Mouse (Mus musculus): ENCODE data around the gene Sh3bgrl. TPM values are rescaled to one million over a fixed set of nuclear protein-coding genes. Genes with fewer than 3 reads are reported as not detected.

The Sh3bgrl gene
- polyA plus RNA-seq, 1 experiment, result 42.1 TPM

DNA sequence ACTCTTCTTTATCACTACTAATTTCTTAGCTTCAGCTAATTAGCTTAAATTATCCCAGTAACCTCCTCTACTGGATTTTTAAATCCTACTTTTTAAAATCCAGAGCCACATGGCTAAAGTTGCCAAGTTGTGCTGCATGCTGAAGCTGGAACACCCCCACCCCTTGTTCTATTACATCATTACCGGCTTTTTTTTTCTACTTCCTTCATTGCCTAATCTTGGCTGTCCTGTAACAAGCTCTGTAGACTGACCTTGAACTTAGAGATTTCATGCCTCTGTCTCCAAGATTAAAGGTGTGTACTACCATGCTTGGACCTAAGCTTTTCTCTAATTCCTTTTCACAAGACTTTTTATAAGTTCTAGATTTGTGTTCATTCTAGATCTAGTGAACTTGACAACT is 133.6 kb downstream of the Sh3bgrl start:
- H3K4me1 ChIP-seq (ENCODE audit: control insufficient read depth, insufficient read depth, low read length), result no peaks in the 10 kb centered on the region
- 72% methylated on average over 1 of the region's 1 CpGs for WGBS
- TF ChIP-seq CTCF (IDR thresholded peaks at IDR 0.05; ENCODE audit: control insufficient read depth, insufficient read depth, low read length) (no peak), POLR2A (IDR thresholded peaks at IDR 0.05; ENCODE audit: borderline replicate concordance, control insufficient read depth, low read depth, low read length) (no peak)
- no peak overlapping the region for H3K27ac ChIP-seq (ENCODE audit: control insufficient read depth, insufficient read depth, low read depth, low read length, poor library complexity)
- H3K4me3 ChIP-seq (replicated peaks; ENCODE audit: control insufficient read depth, low read depth, low read length), result no peak overlapping the region

DNA sequence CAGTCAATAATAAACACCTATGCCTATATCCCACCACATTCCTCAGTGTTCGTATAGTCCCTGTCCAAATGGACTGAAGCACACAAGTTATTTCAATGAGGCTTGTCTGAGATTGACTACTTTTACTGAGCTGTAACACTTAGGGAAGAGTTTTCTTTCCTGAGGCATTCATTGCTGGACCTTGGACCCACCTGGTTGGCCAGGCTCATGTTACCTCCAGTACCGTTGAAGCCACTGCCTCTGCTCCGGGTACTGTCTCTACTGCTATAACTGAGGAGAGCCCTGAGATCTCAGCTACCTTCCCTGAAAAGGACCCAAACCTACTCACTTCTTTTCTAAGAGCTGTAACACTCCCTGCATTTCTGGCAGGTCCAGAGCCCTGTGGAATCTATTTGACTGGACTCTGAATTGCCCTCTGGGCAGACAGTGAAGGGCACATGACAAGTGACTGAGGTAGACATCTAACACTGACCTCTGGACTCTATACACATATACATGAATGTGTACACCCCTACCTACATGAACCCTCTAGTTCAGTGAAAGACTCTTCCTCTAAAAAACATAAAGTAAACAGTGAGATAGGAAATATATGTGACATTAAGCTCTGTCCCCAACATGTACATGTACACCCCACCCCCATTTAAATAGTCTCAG is 140.3 kb downstream of the Sh3bgrl start:
- WGBS, result 89% methylated on average over 3 of the region's 3 CpGs
- no peak overlapping the region for H3K4me3 ChIP-seq (replicated peaks; ENCODE audit: control insufficient read depth, low read depth, low read length)
- no peak overlapping the region for H3K27ac ChIP-seq (ENCODE audit: control insufficient read depth, insufficient read depth, low read depth, low read length, poor library complexity)
- no peaks in the 10 kb centered on the region for H3K4me1 ChIP-seq (ENCODE audit: control insufficient read depth, insufficient read depth, low read length)
- TF ChIP-seq POLR2A (IDR thresholded peaks at IDR 0.05; ENCODE audit: borderline replicate concordance, control insufficient read depth, low read depth, low read length) (no peak), CTCF (IDR thresholded peaks at IDR 0.05; ENCODE audit: control insufficient read depth, insufficient read depth, low read length) (no peak)

DNA sequence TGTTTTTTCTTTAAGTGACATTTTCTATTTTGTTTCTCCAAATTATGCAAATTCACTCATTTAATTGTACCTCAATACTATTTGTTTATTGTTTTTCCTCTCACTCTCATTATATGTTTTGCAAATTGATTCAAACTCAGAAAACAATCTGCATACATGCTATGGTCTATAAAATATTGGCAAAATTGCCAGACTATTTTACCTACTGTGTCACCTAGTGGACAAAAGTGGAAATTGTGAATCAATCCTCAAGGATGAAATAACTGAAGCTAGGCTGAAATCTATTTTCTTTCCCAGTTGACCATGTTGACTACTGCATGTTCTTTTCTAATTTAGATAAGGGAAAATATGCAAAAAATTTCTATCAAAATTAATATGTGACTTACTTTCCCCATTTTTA is 143.0 kb downstream of the Sh3bgrl start:
- Histone ChIP-seq H3K4me1 (ENCODE audit: control insufficient read depth, insufficient read depth, low read length) (no peaks in the 10 kb centered on the region), H3K4me3 (replicated peaks; ENCODE audit: control insufficient read depth, low read depth, low read length) (no peak overlapping the region), H3K27ac (ENCODE audit: control insufficient read depth, insufficient read depth, low read depth, low read length, poor library complexity) (no peak overlapping the region)
- TF ChIP-seq POLR2A (IDR thresholded peaks at IDR 0.05; ENCODE audit: borderline replicate concordance, control insufficient read depth, low read depth, low read length), result no peak
- no peak for TF ChIP-seq CTCF (IDR thresholded peaks at IDR 0.05; ENCODE audit: control insufficient read depth, insufficient read depth, low read length)

Other genes starting within 250 kb of the Sh3bgrl start
- 34.1 and 46.8 TPM in 2 replicates for gene Hmgn5, start 82.0 kb upstream of the Sh3bgrl start, polyA plus RNA-seq (2011; ENCODE audit: insufficient read depth, insufficient read length, low replicate concordance, missing spikeins)
- not detected in 2 replicates for gene Gm6377, start 101.4 kb downstream of the Sh3bgrl start, polyA plus RNA-seq (2011; ENCODE audit: insufficient read depth, insufficient read length, low replicate concordance, missing spikeins)

All from bone marrow, adult 2 months (tissue).